Mouse (Mus musculus) G1E (cell line): ENCODE measurements at regions not wholly inside any gene's neighbourhood (a gene's known extent, or its start where the extent isn't known, plus 50 kb on each side); places are given as distances from the start of the nearest gene placed in this dataset.

ENCODE experiments used
- CTCF ChIP-seq: IDR thresholded peaks from 2 replicates; pipeline ENCODE4 v1.5.1; 2012; ENCODE audit warnings: low read depth, low read length, inconsistent platforms, mixed read lengths
- GATA1 ChIP-seq: IDR thresholded peaks from 2 replicates; pipeline ENCODE4 v1.6.1; 2012; ENCODE audit warnings: borderline replicate concordance, low read length, inconsistent platforms, mixed read lengths
- GATA2 ChIP-seq: IDR thresholded peaks from 2 replicates; pipeline ENCODE4 v1.6.1; 2012; ENCODE audit warnings: low read depth, low read length, inconsistent platforms, borderline replicate concordance

DNA sequence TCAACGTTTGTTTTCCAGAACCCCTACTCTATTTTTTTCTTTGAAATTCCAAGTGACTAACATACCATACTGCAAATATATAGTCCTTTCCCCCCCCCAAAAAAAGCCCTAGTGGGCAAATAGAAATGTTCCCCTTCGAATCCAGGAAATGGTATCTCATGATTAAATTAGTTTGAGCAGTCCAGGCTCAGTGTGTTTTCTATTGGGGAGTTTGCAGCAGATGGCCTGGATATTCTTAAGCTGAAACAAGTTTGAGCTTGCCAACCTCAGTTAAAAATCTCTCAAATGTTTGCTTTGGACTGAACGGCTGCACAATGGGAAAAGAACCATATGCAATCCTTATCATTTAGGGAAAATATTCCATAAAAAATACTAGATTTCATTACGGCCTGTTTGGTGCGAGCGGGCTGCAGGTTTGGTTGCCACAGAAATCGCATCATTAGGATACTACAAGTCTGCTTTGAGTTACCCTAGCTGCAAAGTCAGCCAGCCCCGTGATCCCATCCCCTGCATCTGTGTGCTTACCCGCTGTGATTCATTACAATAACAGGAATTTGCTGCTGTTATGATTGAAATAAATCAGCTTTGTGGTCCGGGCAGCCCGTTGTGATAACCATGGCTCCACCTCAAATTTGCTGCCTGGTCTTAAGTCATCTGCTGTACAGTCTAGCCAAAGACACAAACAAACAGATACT, 227.2 kb upstream of the Zfp637 start:
- TF ChIP-seq GATA2 = no peak
- no peak for TF ChIP-seq GATA1
- no peak for TF ChIP-seq CTCF
